Mouse (Mus musculus): ENCODE measurements around the gene Cacna1a. TPM values are rescaled to one million over a fixed set of nuclear protein-coding genes. Genes with fewer than 3 reads are reported as not detected.

The Cacna1a gene
- 8.7 TPM for total RNA-seq (2023)

DNA sequence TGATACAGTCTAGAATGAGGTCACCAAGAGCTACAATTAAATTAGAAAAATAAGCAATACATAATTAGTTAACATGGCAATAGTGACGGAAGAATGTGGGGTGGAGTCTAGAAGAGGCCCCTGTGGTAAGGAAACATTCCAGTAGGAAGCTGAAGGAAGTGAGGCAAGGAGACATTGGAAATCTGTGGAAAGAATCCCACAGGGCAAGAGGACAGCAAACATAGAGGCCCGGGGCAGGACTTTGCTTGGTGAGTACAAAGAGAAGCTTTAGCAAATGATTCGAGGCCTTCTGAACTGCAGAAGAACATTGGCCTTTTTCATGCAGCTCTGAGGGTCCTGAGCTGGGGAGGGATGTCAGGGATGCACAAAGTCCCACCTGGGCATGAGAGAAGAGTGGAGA is at the start of gene Cacna1a:
TSS of gene Cacna1a (plus strand) at position 166 of the 400 bp plus-strand sequence.

DNA sequence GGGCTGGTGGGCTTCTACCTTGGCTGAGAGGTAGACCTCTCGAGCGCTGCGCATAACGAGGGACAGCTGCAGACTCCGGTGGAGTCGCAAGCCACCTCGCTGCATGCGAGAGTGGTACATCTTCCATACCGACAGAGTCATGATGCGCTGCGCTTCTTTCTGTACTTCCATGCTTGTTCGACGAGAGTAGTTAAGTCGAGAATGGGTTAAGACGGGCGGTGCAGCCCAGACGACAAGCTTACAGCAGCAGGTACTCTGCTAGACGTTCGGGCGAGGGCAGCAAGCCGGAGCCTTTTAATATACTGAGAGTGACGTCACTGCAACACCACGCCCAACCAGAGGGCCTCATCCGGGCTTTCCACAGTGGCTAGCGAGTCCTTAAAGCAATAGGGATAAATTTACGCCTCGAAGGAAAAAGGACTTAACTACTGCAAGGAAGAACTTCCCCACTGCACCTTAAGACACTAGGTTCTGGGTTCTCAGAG is 274.4 kb downstream of the Cacna1a start, which contains the start of gene Ier2:
TSS of gene Ier2 (minus strand) at position 272 of the 485 bp plus-strand sequence.

DNA sequence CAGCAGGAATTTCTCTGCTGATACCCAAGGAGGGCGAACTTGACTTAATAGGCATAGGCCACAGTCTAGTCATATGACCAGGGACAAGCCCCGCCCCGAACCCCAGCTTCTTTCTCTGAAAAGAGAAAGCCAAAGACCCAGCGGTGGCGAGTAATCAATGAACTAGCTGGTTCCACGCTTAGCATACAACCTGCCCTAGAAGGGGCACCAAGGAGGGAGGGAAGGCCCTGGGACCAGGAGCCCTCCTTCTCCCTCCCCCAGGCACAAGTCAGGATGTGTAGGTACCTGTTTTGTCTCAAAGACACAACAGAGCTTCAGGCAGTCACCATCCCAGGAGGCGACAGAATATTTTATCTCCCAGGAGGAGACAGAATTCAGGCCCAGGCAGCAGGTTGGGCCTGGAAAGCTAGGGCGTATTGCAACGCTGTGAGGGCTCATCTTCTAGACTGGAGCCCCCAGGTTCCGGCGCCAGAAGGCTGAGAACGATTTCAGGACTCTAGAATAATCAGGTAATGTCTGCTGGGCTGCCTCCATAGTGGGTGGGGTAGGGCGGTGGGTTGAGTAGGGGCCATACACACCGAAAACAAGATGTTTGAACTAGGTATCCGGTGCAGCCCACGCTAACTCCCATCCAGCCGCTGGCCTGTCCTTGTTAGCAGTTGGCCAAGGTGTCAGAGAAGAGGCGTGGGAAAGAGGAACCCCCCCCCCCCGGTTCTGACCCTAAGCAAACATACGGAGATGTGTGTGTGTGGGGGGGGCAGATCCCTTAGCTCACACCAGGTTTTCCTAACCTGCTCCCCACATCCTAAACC is 298.2 kb downstream of the Cacna1a start, which contains the start of gene Trmt1:
TSS of gene Trmt1 (plus strand) at position 117 of the 812 bp plus-strand sequence.

DNA sequence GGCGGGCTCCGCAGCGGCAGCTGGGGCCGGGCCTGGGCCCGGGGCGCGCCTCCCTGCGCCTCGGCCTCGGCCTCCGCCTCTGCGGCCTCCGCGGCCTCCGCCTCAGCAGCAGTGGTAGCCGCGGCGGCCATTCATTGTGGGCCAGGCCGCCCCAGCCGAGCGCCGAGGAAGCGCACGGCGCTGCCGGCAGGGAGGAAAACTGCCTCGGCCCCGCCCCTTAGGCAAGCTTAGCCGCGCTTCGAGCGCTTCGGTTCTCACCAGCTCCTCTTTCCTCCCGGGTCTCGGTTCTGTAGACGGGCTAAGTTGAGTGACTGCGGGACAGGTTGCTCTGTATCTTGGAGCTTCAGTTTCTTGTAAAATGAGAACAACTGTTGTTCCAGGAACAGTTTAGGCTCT is 299.5 kb downstream of the Cacna1a start, which contains the start of gene Nacc1:
TSS of gene Nacc1 (minus strand) at position 158 of the 396 bp plus-strand sequence.

Other genes with a start within 250 kb of the Cacna1a start
- gene Cc2d1a, start 240.5 kb upstream of the Cacna1a start, total RNA-seq (2023): 36.5 TPM
- gene 4930432K21Rik, start 240.4 kb upstream of the Cacna1a start, total RNA-seq (2023): 3.2 TPM
- gene Nanos3, start 203.2 kb upstream of the Cacna1a start, total RNA-seq (2023): not detected
- gene Zswim4, start 151.4 kb upstream of the Cacna1a start, total RNA-seq (2023): 29.1 TPM
- 163 TPM for gene D8Ertd738e, start 138.7 kb upstream of the Cacna1a start, total RNA-seq (2023)
- gene Mri1, start 131.1 kb upstream of the Cacna1a start, total RNA-seq (2023): 35.8 TPM
- 25.9 TPM for gene Ccdc130, start 118.1 kb upstream of the Cacna1a start, total RNA-seq (2023)

Measured in CD8-positive naive resting alpha-beta T cell, adult 57 days (primary cell).